Mouse (Mus musculus): ENCODE measurements around the gene Ccdc3.
"Not testable (repeated sequence)": the region's sequence is repeated elsewhere in the genome, so short reads cannot be mapped to it uniquely, and the experiment has no call there.

Ccdc3 gene

DNA sequence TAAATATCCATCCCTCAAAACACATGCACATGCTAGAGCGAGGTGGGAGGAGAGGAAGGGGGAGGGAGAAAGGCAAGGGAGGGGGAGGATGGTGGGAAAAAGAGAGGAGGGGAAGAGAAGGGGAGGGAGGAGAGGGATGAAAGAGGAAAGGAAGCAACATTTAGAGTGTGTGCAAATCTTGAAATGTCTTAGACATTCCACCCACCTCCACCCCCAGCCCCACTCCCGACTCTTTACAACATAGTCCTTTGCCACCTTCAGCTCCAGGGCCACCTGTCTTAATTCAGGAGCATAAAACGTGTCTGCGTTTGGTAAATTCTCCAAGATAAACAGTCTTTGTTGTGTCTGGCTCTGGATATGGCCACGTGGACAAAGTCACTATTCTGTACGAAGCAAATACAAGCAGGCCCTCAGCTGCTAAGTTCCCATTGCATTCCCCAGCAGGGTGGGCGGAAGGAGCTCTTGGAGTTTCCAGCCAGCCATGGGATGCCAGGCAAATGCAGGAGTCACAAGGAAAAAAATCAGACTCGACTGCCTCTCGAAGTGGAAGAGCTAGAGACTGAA is 77.8 kb downstream of the Ccdc3 start:
- no peak for DNase-seq

- no peak for DNase-seq
Observed at GRCm38 (mm10) chr2:5219206-5219605, 81.6 kb downstream of the Ccdc3 start.

DNA sequence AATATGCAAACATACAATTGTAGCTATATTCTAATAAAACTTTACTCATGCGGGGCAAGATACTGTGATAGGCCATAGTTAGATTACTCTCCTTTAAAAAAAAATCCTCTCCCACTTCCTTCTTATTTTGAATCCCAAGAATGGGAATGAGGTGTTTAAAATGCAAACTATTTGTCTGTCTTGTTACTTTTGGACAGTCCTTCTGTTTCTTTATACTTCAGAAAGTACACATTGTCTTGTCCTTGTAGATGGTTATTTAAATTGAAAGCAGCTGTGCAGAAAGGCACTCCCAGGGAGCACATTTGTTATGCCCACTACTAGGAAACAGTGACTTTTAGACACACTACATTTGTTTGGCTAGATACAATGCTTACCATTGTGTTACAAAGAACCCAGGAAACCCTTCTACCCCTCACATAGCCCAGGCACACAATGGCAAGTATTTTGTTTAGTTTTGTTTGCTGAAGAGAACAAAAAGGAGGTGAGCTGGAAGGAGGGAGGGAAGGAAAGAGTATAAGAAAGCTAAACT is 82.3 kb downstream of the Ccdc3 start:
- no peak for DNase-seq

DNA sequence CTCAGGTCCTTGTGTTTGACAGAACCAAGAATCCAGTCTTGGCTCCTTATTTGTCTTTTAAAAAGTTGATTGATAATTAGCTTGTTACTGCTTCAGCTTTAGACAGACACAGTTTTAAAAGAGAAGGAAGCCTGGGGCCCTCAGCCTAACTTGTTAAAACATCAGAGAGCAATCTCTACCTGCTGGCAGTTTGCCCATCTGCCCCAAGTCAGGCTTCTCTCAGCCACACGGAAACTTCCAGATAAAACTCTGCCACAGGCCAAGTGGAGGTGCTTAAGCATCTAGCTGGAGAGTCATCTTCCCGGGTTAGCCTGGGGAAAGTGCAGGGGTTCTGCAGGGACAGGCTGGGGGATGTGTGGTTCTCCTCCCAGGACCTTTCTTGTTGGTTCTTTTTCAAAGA is 85.0 kb downstream of the Ccdc3 start:
- no peak for DNase-seq

GRCm38 (mm10) chr2:5236846-5237482 is 99.4 kb downstream of the Ccdc3 start:
- peak; percentile 41 for DNase-seq

DNA sequence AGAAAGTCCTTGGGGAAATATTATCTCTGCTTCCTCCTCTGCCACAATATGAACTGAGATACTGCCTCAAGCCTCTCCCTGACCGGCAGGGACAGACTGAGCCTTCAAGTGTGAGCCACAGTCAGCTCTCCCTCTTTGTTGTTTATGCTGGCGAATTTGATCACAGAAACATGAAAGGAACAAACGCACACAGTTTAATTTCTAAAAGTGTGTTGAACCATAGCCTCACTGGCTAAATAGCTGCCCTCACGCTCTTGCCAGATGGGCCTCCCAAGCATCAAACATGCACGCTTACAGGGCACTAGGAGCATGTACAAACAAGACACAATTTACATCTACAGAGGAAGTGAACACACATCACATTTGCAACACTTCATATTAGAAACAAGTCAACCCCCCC is 100.3 kb downstream of the Ccdc3 start:
- DNase-seq: no peak

DNA sequence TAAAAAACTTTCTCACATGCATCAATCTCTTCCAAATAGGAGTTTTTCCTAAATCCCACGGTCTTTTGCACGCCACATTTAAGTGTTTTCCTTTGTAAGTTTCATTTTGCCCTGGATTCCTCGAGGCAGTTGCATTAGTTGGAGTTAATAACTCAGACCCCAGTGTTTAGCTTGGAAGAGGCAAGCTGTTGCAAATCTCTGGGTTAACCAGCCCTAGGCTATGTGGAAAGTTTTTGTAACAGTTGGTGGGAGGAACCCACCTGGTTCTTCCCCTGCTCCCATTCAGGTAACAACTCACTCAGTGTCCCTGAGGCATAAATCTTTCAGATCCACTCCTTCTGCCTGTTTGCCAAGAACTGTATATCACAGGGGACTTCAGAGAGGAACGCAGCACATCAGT is 101.9 kb downstream of the Ccdc3 start:
- DNase-seq: no peak

- DNase-seq: peak; percentile 38
Observed at GRCm38 (mm10) chr2:5241469-5241897, 103.9 kb downstream of the Ccdc3 start.

GRCm38 (mm10) chr2:5249199-5249598 is 111.6 kb downstream of the Ccdc3 start:
- DNase-seq: not testable (repeated sequence)

- peak; percentile 28 for DNase-seq
Observed at GRCm38 (mm10) chr2:5249969-5250368, 112.4 kb downstream of the Ccdc3 start.

- no peak for DNase-seq
Observed at GRCm38 (mm10) chr2:5258250-5258649, 120.7 kb downstream of the Ccdc3 start.

DNA sequence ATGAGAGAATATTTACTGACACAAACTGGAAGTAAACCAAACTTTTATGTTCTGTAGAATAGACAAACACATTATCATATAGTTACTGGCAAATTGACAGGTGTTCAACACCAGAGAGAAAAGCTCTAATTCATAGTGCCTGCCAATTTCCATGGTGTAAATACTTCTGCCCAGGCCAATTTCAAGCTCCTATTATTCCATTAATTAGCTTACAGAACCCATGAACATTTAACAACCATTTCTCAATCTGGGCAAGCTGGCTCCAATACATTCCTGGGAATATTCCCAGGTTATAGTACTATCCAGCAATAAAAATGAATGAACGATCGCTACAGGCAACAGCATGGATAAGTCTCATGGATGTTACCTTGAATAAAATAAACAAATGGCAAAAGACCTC is 124.7 kb downstream of the Ccdc3 start:
- DNase-seq: no peak

DNA sequence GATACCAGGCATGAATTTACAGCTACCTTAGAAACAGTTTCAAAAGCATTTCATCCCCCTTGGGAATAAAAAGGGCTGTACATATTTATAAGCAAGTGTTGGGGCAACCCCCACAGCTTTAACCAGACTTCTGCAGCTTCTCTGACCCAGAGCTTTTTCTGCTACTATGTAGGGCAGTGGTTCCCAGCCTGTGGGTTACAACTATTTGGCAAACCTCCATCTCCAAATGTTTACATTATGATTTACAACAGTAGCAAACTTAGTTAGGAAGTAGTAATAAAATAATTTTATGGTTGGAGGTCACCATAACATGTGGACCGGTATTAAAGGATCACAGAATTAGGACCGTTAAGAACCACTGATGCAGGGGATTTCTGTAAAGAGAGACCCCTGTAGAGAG is 130.4 kb downstream of the Ccdc3 start:
- DNase-seq: no peak

Measured in cerebellum, adult 8-10 months (tissue).